ENCODE assay signal across 23 mouse cellular contexts in the genomic region with DNA sequence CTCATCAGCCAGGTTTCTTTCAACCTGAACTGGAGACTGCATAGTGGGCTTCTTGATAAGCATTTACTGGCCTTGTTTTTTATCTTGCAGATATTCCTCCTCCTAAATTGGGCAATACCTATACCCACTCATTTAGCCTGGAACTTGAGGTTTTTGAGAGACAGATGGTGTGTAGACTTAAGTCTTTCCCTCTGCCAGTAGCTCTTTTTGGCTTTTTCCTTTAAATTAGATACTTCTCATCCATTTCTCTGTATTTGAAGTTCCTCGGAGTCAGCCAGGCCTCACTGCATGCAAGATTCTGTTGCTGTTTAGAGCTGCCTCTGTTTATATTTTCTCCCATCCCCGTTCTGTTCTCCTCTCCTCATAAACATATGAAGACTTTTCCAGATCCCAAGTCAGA. TPM values are rescaled to one million over a fixed set of nuclear protein-coding genes. Genes with fewer than 3 reads are reported as not detected.
A peak's percentile ranks its signal among the peaks of the same experiment; 100 is the strongest.
DNase-seq lines count a peak whose midpoint lies in the region; ATAC-seq and TF ChIP-seq lines count a peak whose summit lies in the region.
"Had no signal": no experiment of that assay in that cellular context is flagged by ENCODE, and none has a peak within 500 bp of the region (broad histone marks: within the 10 kb centered on the region; RNA-seq: fewer than 3 reads in every experiment).

No protein-coding gene starts in this region.

- intact Hi-C loops in heart, postnatal 14 days (cut with DNase I): no loop called here

- H3K4me3 ChIP-seq in forebrain, postnatal 0 days (ENCODE audit: low read depth, low read length): no peak overlapping the region
- H3K4me3 ChIP-seq in forebrain, embryonic 15.5 days: no peak overlapping the region
- H3K4me3 ChIP-seq in heart, embryonic 10.5 days: no peak overlapping the region
- H3K4me3 ChIP-seq in cortical plate, adult 2 months (ENCODE audit: insufficient read depth, low read length): no peak overlapping the region
- H3K4me3 ChIP-seq: embryonic facial prominence, embryonic 10.5 days; embryonic facial prominence, embryonic 12.5 days had no signal

- no peak overlapping the region for H3K4me2 ChIP-seq in forebrain, postnatal 0 days (ENCODE audit: low read depth)
- no peak overlapping the region for H3K4me2 ChIP-seq in forebrain, embryonic 15.5 days (replicated peaks)
- H3K4me2 ChIP-seq: embryonic facial prominence, embryonic 12.5 days had no signal

- no peak overlapping the region for H3K27ac ChIP-seq in forebrain, postnatal 0 days (ENCODE audit: low read depth, low read length)
- no peak overlapping the region for H3K27ac ChIP-seq in forebrain, embryonic 15.5 days (replicated peaks)
- H3K27ac ChIP-seq in heart, embryonic 10.5 days: no peak overlapping the region
- 0 out of 2 replicates have a peak overlapping the region, but pooled peaks have one; percentile 32 for H3K27ac ChIP-seq in cortical plate, adult 2 months (ENCODE audit: insufficient read depth, low read length)
- H3K27ac ChIP-seq: embryonic facial prominence, embryonic 10.5 days; embryonic facial prominence, embryonic 12.5 days had no signal

- 59% methylated on average over 2 of the region's 2 CpGs for WGBS in forebrain, postnatal 0 days
- 78% methylated on average over 2 of the region's 2 CpGs for WGBS in forebrain, embryonic 15.5 days
- WGBS in heart, embryonic 10.5 days: 86% methylated on average over 2 of the region's 2 CpGs

- H3K4me1 ChIP-seq in forebrain, postnatal 0 days (ENCODE audit: insufficient read depth): no peaks in the 10 kb centered on the region
- peaks cover 11% of the 10 kb centered on the region for H3K4me1 ChIP-seq in forebrain, embryonic 15.5 days
- H3K4me1 ChIP-seq in heart, embryonic 10.5 days: 0 out of 2 replicates have a peak, but pooled peaks cover 4% of the 10 kb centered on the region
- H3K4me1 ChIP-seq in cortical plate, adult 2 months (ENCODE audit: control insufficient read depth, insufficient read depth, low read length): peaks cover 8% of the 10 kb centered on the region
- H3K4me1 ChIP-seq: embryonic facial prominence, embryonic 10.5 days; embryonic facial prominence, embryonic 12.5 days had no signal

- no peak for TF ChIP-seq POLR2A in cortical plate, adult 2 months (IDR thresholded peaks at IDR 0.05; ENCODE audit: extremely low read depth, insufficient read depth, low read length)

- H3K36me3 ChIP-seq in forebrain, postnatal 0 days (ENCODE audit: insufficient read depth): peaks cover 33% of the 10 kb centered on the region; the same call in 1 of the 2 replicates
- peaks cover 36% of the 10 kb centered on the region for H3K36me3 ChIP-seq in forebrain, embryonic 15.5 days
- peaks cover 60% of the 10 kb centered on the region for H3K36me3 ChIP-seq in heart, embryonic 10.5 days

- no peaks in the 10 kb centered on the region for H3K9me3 ChIP-seq in forebrain, postnatal 0 days (ENCODE audit: low read length)
- H3K9me3 ChIP-seq in forebrain, embryonic 15.5 days: no peaks in the 10 kb centered on the region
- no peaks in the 10 kb centered on the region for H3K9me3 ChIP-seq in heart, embryonic 10.5 days
- H3K9me3 ChIP-seq: embryonic facial prominence, embryonic 10.5 days; embryonic facial prominence, embryonic 12.5 days; G1E had no signal

- peak; percentile 23; the same call in 1 of the 2 replicates for ATAC-seq in forebrain, postnatal 0 days
- ATAC-seq in forebrain, embryonic 15.5 days (replicated peaks): no peak
- ATAC-seq: activated CD4-positive, CD25-positive, alpha-beta regulatory T cell, adult 4 months; CD4-positive, CD25-positive, alpha-beta regulatory T cell, adult 4 months; Patski had no signal

- no peak for TF ChIP-seq CTCF in forebrain, postnatal 0 days (IDR thresholded peaks at IDR 0.05; ENCODE audit: low read depth)
- TF ChIP-seq CTCF in cortical plate, adult 2 months (IDR thresholded peaks at IDR 0.05; ENCODE audit: extremely low read depth, insufficient read depth, low read length): no peak

- no peak for DNase-seq in forebrain, postnatal 0 days
- peak; percentile 19 for DNase-seq in heart, embryonic 10.5 days (ENCODE audit: low spot score)
- no peak for DNase-seq in heart, postnatal 14 days
- peak; percentile 57 for DNase-seq in brain, adult 2 months (ENCODE audit: low read depth, low spot score)
- no peak for DNase-seq in gastrocnemius, adult 8-10 months (ENCODE audit: low spot score in 2 of 2)
- no peak for DNase-seq in B cell, adult 2 months
- DNase-seq: adrenal gland, adult 8-10 months; adrenal gland, postnatal 14 days; adrenal gland, postnatal 36 days; cerebellum, adult 11 months; cerebellum, adult 18-20 months; cerebellum, adult 8-10 months; cerebellum, adult 9-11 months; cerebellum, postnatal 36 days had no signal

- H3K27me3 ChIP-seq in forebrain, postnatal 0 days (ENCODE audit: insufficient read depth, low read length): no peaks in the 10 kb centered on the region
- H3K27me3 ChIP-seq in forebrain, embryonic 15.5 days: no peaks in the 10 kb centered on the region
- no peaks in the 10 kb centered on the region for H3K27me3 ChIP-seq in heart, embryonic 10.5 days (ENCODE audit: insufficient read depth, poor library complexity, severe bottlenecking)
- H3K27me3 ChIP-seq: CH12.LX; embryonic facial prominence, embryonic 12.5 days; Patski had no signal

- H3K9ac ChIP-seq in forebrain, postnatal 0 days: no peak overlapping the region
- H3K9ac ChIP-seq in forebrain, embryonic 15.5 days (replicated peaks): no peak overlapping the region
- H3K9ac ChIP-seq: embryonic facial prominence, embryonic 12.5 days had no signal

RNA-seq across cellular contexts. Expression of gene Drosha, which starts 51.7 kb away (rescaled TPM):
- total RNA-seq in forebrain, postnatal 0 days (2014; rRNA removed): 37.0 and 43.9 TPM in 2 replicates
- polyA plus RNA-seq in forebrain, postnatal 0 days (2015; fragmentation: Nextera tagmentation; extraction: Ambion mirVana): 41.7 and 47.3 TPM in 2 replicates
- polyA plus RNA-seq in forebrain, embryonic 15.5 days (2015; fragmentation: Nextera tagmentation; extraction: Ambion mirVana): 54.7 and 56.0 TPM in 2 replicates
- 47.3 and 52.6 TPM in 2 replicates for polyA plus RNA-seq in heart, embryonic 10.5 days (2016; fragmentation: Nextera tagmentation; extraction: Ambion mirVana)
- total RNA-seq in heart, postnatal 14 days (2021): 10 to 100 TPM; 29.3 to 32.7 TPM
- 50.5 and 52.9 TPM in 2 replicates for polyA plus RNA-seq in cortical plate, adult 2 months (2012; rRNA removed)
- 10 to 100 TPM; 34.5 to 38.1 (median 36.3) TPM for total RNA-seq in gastrocnemius, adult 8-10 months (2022)

RNA-seq across cellular contexts. Expression of gene 6030458C11Rik, which starts 51.8 kb away (rescaled TPM):
- 30.3 and 31.5 TPM in 2 replicates for total RNA-seq in forebrain, postnatal 0 days (2014; rRNA removed)
- 13.2 and 21.0 TPM in 2 replicates for polyA plus RNA-seq in forebrain, postnatal 0 days (2015; fragmentation: Nextera tagmentation; extraction: Ambion mirVana)
- 32.2 and 33.0 TPM in 2 replicates for polyA plus RNA-seq in forebrain, embryonic 15.5 days (2015; fragmentation: Nextera tagmentation; extraction: Ambion mirVana)
- polyA plus RNA-seq in heart, embryonic 10.5 days (2016; fragmentation: Nextera tagmentation; extraction: Ambion mirVana): 39.8 and 42.3 TPM in 2 replicates
- total RNA-seq in heart, postnatal 14 days (2021): 10 to 100 TPM; 14.2 to 14.9 TPM
- 24.9 and 25.2 TPM in 2 replicates for polyA plus RNA-seq in cortical plate, adult 2 months (2012; rRNA removed)
- 10 to 100 TPM; 20.0 to 25.6 (median 23.0) TPM for total RNA-seq in gastrocnemius, adult 8-10 months (2022)

Comparison
In these comparisons a context has a peak if more than half of its experiments do, and no peak if none do; other contexts are left out.
1. DNase-seq: peak in heart, embryonic 10.5 days (single experiment) and brain, adult 2 months (single experiment); none in forebrain, postnatal 0 days (single experiment), heart, postnatal 14 days (0 of 2), gastrocnemius, adult 8-10 months (0 of 2) and B cell, adult 2 months (0 of 2).